Mouse (Mus musculus): ENCODE results near the gene Slc25a11.

DNA sequence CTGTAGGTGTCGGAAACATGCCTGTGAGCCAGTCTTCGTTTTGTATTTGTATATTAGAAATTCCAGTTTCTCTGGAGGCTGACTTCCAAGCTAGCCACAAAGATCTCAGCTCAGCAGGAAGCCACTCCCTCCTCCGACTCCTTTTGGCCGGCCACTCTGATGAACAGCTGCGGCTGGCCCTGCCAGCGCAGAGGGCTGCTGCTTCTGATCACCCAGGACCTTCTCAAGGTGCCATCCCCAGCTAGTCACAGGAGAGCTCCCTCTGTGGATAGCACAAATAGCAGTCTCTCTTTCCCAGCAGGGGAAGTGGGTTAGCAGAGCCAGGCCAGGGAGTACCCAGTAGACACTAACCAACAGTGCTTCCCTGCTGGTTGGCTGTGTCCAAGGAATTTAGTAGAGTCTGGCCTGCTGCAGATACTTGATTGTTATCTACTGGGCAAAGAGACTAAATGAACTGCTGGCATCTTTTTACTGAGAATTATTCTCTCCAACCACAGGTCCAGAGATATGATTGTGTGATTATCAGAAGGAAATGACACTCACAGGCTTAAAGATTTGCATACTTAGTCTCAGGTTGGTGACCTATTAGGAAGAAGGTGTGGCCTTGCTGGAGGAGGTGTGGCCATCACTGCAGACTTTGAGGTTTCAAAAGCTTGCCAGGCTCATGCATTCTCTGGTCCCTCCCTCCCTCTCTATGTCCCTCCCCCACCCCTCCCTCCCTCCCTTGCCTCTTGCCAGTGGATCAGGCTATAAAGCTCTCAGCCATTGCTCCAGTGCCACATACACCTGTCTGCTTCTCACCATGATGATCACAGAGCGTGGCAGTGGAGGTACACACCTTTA, 25.1 kb downstream of the Slc25a11 start:
- TF ChIP-seq GATA1 (IDR thresholded peaks at IDR 0.05; ENCODE audit: low read length), result no peak
- TF ChIP-seq TAL1 (IDR thresholded peaks at IDR 0.05; ENCODE audit: low read length), result no peak
